In genomic region chr3:97868024-97868689, GRCm38 (mm10) we compare ENCODE assay signal across 8 mouse cellular contexts. TPM values are rescaled to one million over a fixed set of nuclear protein-coding genes. Genes with fewer than 3 reads are reported as not detected.
DNase-seq lines count a peak whose midpoint lies in the region; ATAC-seq lines count a peak whose summit lies in the region.

No protein-coding gene starts in this region.

- peak; percentile 81 for DNase-seq in adrenal gland, postnatal 10 days
- peak; percentile 65 for DNase-seq in embryo, embryonic 10.5 days (ENCODE audit: low spot score)
- DNase-seq in gastrocnemius, postnatal 14 days, result peak; percentile 83
- peak; percentile 62 for DNase-seq in induced T-regulatory cell, adult 2 months (ENCODE audit: low read depth)
- DNase-seq in left cerebral cortex, postnatal 14 days (ENCODE audit: low spot score in 2 of 2), result peak; percentile 73 to 82
- DNase-seq in right cerebral cortex, postnatal 36 days (ENCODE audit: low spot score in 2 of 2), result peak; percentile 77 to 78
- peak; percentile 31 to 59 for DNase-seq in urinary bladder, postnatal 36 days (ENCODE audit: low spot score in 2 of 2)

- intact Hi-C loops in gastrocnemius, postnatal 14 days (cut with DNase I; ENCODE audit: low total_unique reads), result no loop called here
- intact Hi-C loops in left cerebral cortex, postnatal 14 days (cut with DNase I), result loop anchor here (5.0 kb wide), 2 partner anchors 56 to 101 kb away; no protein-coding TSS in a partner anchor

- ATAC-seq in megakaryocyte progenitor cell, adult 5-6 weeks (replicated peaks; ENCODE audit: poor library complexity), result peak; percentile 98

RNA-seq across cellular contexts. Expression of gene Pde4dip, which starts 20.4 kb away (rescaled TPM):
- total RNA-seq in adrenal gland, postnatal 10 days (2021), result 100 to 1,000 TPM in 1 of 2 experiments, 10 to 100 TPM in 1; 79.3 to 173 TPM
- 1,000 to 10,000 TPM; 1,779 to 1,961 TPM for total RNA-seq in gastrocnemius, postnatal 14 days (2021)
- total RNA-seq in left cerebral cortex, postnatal 14 days (2021), result 100 to 1,000 TPM; 243 to 274 TPM
- total RNA-seq in megakaryocyte progenitor cell, adult 5-6 weeks (2015), result 4.7 and 4.8 TPM in 2 replicates
- 6.7 and 7.8 TPM in 2 replicates for total RNA-seq in megakaryocyte progenitor cell, adult 5-6 weeks (2017)

RNA-seq across cellular contexts. Expression of gene Sec22b, which starts 32.8 kb away (rescaled TPM):
- 10 to 100 TPM; 78.5 to 85.2 TPM for total RNA-seq in adrenal gland, postnatal 10 days (2021)
- total RNA-seq in gastrocnemius, postnatal 14 days (2021), result 10 to 100 TPM; 30.6 to 31.4 TPM
- total RNA-seq in left cerebral cortex, postnatal 14 days (2021), result 10 to 100 TPM; 69.4 to 69.5 TPM
- total RNA-seq in megakaryocyte progenitor cell, adult 5-6 weeks (2015), result 108 and 136 TPM in 2 replicates
- 71.6 and 83.0 TPM in 2 replicates for total RNA-seq in megakaryocyte progenitor cell, adult 5-6 weeks (2017)

Comparison
In these comparisons a context has a peak if more than half of its experiments do, and no peak if none do; other contexts are left out.
1. Peak in every context shown above with its lines: DNase-seq and ATAC-seq.
2. RNA of gene Pde4dip, which starts 20.4 kb away (total RNA-seq): 1,779 to 1,961 TPM in gastrocnemius, postnatal 14 days, 243 to 274 TPM in left cerebral cortex, postnatal 14 days and 79.3 to 173 TPM in adrenal gland, postnatal 10 days; 4.7 to 7.8 TPM in megakaryocyte progenitor cell, adult 5-6 weeks; every median in the first group is over 4 times any median in the second.